Mouse (Mus musculus): ENCODE measurements around the gene Ier5l.

DNA sequence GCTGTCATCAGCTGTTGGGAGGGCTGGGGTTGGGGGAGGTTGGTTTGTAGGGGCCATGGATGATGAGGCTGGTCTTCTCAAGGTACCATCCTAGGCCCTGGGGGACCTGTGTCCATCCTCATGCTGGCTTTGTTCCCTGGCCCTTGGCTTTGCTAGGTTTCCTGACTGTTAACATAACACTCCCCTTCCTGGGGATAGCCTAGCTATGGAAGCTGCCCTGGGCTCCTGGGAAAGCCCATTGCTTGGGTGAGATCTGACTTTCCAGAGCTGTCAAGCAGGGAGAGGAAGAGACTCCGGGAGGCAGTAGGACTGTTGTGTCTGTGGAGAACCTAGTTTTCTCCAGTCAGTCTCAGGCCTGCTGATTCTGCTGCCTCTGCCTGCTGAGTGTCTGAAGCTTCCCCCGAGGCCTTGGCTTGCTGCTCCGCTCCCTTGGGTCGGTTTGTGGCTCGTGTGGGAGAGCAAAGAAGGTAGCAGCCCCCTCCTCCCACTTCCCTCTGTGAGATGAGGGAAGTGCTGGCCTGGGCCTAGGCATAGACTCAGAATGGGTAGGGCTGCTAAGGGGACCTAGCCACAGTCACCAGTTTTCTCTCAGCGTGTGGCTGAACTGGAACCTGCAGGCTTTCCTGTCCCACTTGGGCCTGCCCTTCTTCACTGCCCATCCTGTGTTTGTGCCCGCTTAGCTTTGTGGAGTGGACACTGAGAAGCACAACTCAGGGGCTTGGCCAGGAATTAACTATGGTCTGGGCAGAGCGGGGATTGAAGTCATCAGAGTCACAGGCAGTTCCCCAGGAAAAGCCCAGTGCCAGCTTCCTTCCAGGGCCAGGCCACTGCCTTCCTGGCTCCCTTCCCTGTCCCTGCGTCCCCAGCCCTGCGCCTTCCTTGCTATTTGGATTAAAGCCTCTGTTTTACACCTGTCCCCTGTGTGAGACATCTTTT, 26.9 kb downstream of the Ier5l start:
- no peak for TF ChIP-seq CTCF (IDR thresholded peaks at IDR 0.05; ENCODE audit: low read depth)
- no peak for TF ChIP-seq EP300 (IDR thresholded peaks at IDR 0.05; ENCODE audit: low read depth)
